Mouse (Mus musculus) olfactory bulb, adult 2 months (tissue): Measurements from ENCODE around the gene Cacna1f. TPM values are rescaled to one million over a fixed set of nuclear protein-coding genes. Genes with fewer than 3 reads are reported as not detected.

ENCODE experiments used
- H3K27ac ChIP-seq: fragments of 200-500 bp; 2 replicates; pipeline ENCODE4 v1.5.1; 2012; ENCODE audit warnings: low read depth, low read length; ENCODE audit not compliant: insufficient read depth
- H3K4me1 ChIP-seq: fragments of 200-500 bp; 2 replicates; pipeline ENCODE4 v1.6.1; 2012; ENCODE audit warnings: low read length; ENCODE audit not compliant: control insufficient read depth, insufficient read depth
- H3K4me3 ChIP-seq: fragments of 200-500 bp; 2 replicates; pipeline ENCODE4 v1.5.1; 2012; ENCODE audit warnings: mild to moderate bottlenecking, low read depth, low read length, moderate library complexity; ENCODE audit not compliant: insufficient read depth
- CTCF ChIP-seq: fragments of 200-500 bp; IDR thresholded peaks from 2 replicates; pipeline ENCODE4 v1.5.1; 2012; ENCODE audit warnings: low read depth, mild to moderate bottlenecking, low read length, moderate library complexity; ENCODE audit not compliant: insufficient read depth
- POLR2A ChIP-seq: fragments of 200-500 bp; IDR thresholded peaks from 2 replicates; pipeline ENCODE4 v1.6.1; 2012; ENCODE audit warnings: mild to moderate bottlenecking, low read depth, low read length, moderate library complexity; ENCODE audit not compliant: insufficient read depth
- WGBS: fragments of 180-500 bp; shearing (Covaris S2); methylation state at CpG from one replicate; pipeline ENCODE4 v1.1.7; 2018; 5-methylcytosine and 5-hydroxymethylcytosine counted together
- polyA plus RNA-seq: library from polyadenylated mRNA; stranded (reverse); fragments of >200 nt; gene quantifications from 2 replicates; pipeline ENCODE4 v1.2.4, GENCODE M21; 2012; ENCODE audit warnings: low replicate concordance; ENCODE audit not compliant: missing spikeins, insufficient read depth, insufficient read length

Cacna1f gene
- polyA plus RNA-seq, 1 experiment = not detected

GRCm38 (mm10) chrX:7680864-7681263, 74.0 kb downstream of the Cacna1f start, which contains the start of gene Magix:
Gene Magix, minus strand, starts transcription at chrX:7681251.
- no peaks in the 10 kb centered on the region for H3K4me1 ChIP-seq
- H3K27ac ChIP-seq = no peak within 1 kb of the TSS
- no peak within 1 kb of the TSS; the same call in 1 of the 2 replicates for H3K4me3 ChIP-seq
- TF ChIP-seq CTCF = no peak
- TF ChIP-seq POLR2A = no peak
- 66% methylated on average over 14 of the region's 14 CpGs for WGBS

Other genes starting within 250 kb of the Cacna1f start
- gene Usp27x, start 231.3 kb upstream of the Cacna1f start, polyA plus RNA-seq = not detected in 2 replicates
- gene Foxp3, start 33.4 kb upstream of the Cacna1f start, polyA plus RNA-seq = not detected in 2 replicates
- gene Ppp1r3f, start 32.8 kb upstream of the Cacna1f start, polyA plus RNA-seq = not detected in 2 replicates
- not detected in 2 replicates for gene Ccdc22, start 1.6 kb upstream of the Cacna1f start, polyA plus RNA-seq
- 236 and 474 TPM in 2 replicates for gene Syp, start 31.4 kb downstream of the Cacna1f start, polyA plus RNA-seq
- gene Prickle3, start 50.2 kb downstream of the Cacna1f start, polyA plus RNA-seq = not detected in 2 replicates
- not detected in 2 replicates for gene Plp2, start 64.3 kb downstream of the Cacna1f start, polyA plus RNA-seq
- gene Magix, start 74.2 kb downstream of the Cacna1f start, polyA plus RNA-seq = not detected in 2 replicates
- not detected in 2 replicates for gene Gpkow, start 90.0 kb downstream of the Cacna1f start, polyA plus RNA-seq
- gene Wdr45, start 107.2 kb downstream of the Cacna1f start, polyA plus RNA-seq = not detected in 2 replicates
- not detected in 2 replicates for gene Gm45208, start 115.2 kb downstream of the Cacna1f start, polyA plus RNA-seq
- not detected in 2 replicates for gene Praf2, start 121.4 kb downstream of the Cacna1f start, polyA plus RNA-seq
- not detected in 2 replicates for gene Ccdc120, start 143.8 kb downstream of the Cacna1f start, polyA plus RNA-seq
- gene Tfe3, start 155.5 kb downstream of the Cacna1f start, polyA plus RNA-seq = not detected in 2 replicates
- gene Gripap1, start 182.7 kb downstream of the Cacna1f start, polyA plus RNA-seq = 96.6 TPM in 1 of 2 replicates, not detected in the other
- gene Kcnd1, start 215.2 kb downstream of the Cacna1f start, polyA plus RNA-seq = not detected in 2 replicates
- not detected in 2 replicates for gene Otud5, start 234.3 kb downstream of the Cacna1f start, polyA plus RNA-seq